Mouse (Mus musculus) midbrain, embryonic 16.5 days (tissue): ENCODE measurements at regions not wholly inside any gene's neighbourhood (a gene's known extent, or its start where the extent isn't known, plus 50 kb on each side); places are given as distances from the start of the nearest gene placed in this dataset.

ENCODE experiments used
- ATAC-seq: fragments of 200-750 bp; cut with Nextera tagmentation; 2 replicates; pipeline ENCODE4 v1.8.0; 2017; ENCODE audit warnings: moderate TSS enrichment
- H3K27ac ChIP-seq: fragments of 300-500 bp; sonication (generic); 2 replicates; pipeline ENCODE4 v1.5.1; 2014; ENCODE audit warnings: mild to moderate bottlenecking, low read length, mixed read lengths
- H3K27me3 ChIP-seq: fragments of 300-500 bp; sonication (generic); 2 replicates; pipeline ENCODE4 v1.6.1; 2014; ENCODE audit warnings: low read depth, low read length, mixed read lengths; ENCODE audit not compliant: control insufficient read depth, insufficient read depth
- H3K36me3 ChIP-seq: fragments of 300-500 bp; sonication (generic); 2 replicates; pipeline ENCODE4 v1.6.1; 2014; ENCODE audit warnings: mild to moderate bottlenecking, low read length, moderate library complexity, mixed read lengths; ENCODE audit not compliant: control insufficient read depth, insufficient read depth
- H3K4me1 ChIP-seq: fragments of 300-500 bp; sonication (generic); 2 replicates; pipeline ENCODE4 v1.6.1; 2014; ENCODE audit warnings: mild to moderate bottlenecking, low read length, mixed read lengths; ENCODE audit not compliant: control insufficient read depth, insufficient read depth
- H3K4me2 ChIP-seq: fragments of 300-500 bp; sonication (generic); 2 replicates; pipeline ENCODE4 v1.6.1; 2014; ENCODE audit warnings: mild to moderate bottlenecking, low read length, mixed read lengths
- H3K4me3 ChIP-seq: fragments of 300-500 bp; sonication (generic); 2 replicates; pipeline ENCODE4 v1.5.1; 2014; ENCODE audit warnings: low read depth, mild to moderate bottlenecking, low read length, moderate library complexity, mixed read lengths
- H3K9ac ChIP-seq: fragments of 300-500 bp; sonication (generic); 2 replicates; pipeline ENCODE4 v1.6.1; 2014; ENCODE audit warnings: low read depth, low read length, mixed read lengths
- H3K9me3 ChIP-seq: fragments of 300-500 bp; sonication (generic); replicated peaks from 2 replicates; pipeline ENCODE4 v1.6.1; 2014; ENCODE audit warnings: mild to moderate bottlenecking, low read length, mixed read lengths; ENCODE audit not compliant: control insufficient read depth, poor library complexity, severe bottlenecking
- WGBS: fragments of 180-500 bp; shearing (Covaris S2); extraction: QIAGEN DNeasy Blood & Tissue Kit; methylation state at CpG from one replicate; pipeline ENCODE4 v1.1.7; 2014; 5-methylcytosine and 5-hydroxymethylcytosine counted together

DNA sequence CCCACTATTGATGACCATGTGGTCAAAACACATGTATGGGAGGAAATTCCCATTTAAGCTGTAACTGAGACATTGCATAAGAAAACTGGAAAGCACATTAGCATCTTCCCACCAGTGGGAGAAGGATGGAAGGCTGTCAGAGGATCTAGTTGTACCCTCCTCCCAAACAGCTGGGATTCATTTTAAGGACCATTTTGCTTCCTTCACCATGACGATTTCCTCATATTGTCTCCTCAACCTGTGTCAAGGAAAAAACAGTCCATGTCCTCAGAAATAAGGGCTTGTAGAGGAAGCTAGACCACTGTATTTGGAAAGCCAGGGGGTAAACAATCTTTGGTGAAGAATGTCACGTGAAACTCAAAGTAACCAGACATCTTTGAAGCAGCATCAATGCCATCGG is 296.0 kb downstream of the Hlx start:
- H3K4me3 ChIP-seq, result no peak overlapping the region
- no peak overlapping the region for H3K4me2 ChIP-seq
- no peak for ATAC-seq
- no peaks in the 10 kb centered on the region for H3K27me3 ChIP-seq
- no peaks in the 10 kb centered on the region; the same call in 1 of the 2 replicates for H3K4me1 ChIP-seq
- H3K9me3 ChIP-seq, result no peaks in the 10 kb centered on the region
- WGBS, result 86% methylated on average over 3 of the region's 3 CpGs
- no peaks in the 10 kb centered on the region for H3K36me3 ChIP-seq
- H3K27ac ChIP-seq, result no peak overlapping the region
- H3K9ac ChIP-seq, result no peak overlapping the region

DNA sequence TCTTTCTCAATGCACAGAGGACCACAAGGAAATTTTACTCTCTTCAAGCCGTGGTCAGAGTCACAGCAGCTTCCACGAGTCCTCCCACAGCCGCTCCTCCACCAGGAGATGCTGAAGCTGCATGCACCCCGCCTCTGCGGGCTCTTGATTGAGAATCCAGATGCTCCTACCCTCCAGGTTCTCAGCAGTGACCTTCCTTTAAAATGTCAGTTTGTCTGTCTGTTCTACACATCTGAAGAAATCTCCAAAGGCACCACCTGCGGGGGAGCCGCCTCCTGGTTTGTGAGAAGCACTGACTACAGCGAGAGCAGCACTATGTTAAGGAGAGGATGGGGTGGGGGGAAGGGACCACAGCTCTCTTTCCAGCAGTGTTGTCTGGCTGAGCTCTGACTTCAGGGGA is 303.8 kb downstream of the Hlx start:
- Histone ChIP-seq H3K27ac (no peak overlapping the region), H3K9ac (no peak overlapping the region), H3K9me3 (no peaks in the 10 kb centered on the region), H3K36me3 (no peaks in the 10 kb centered on the region), H3K4me3 (no peak overlapping the region), H3K27me3 (no peaks in the 10 kb centered on the region), H3K4me2 (no peak overlapping the region), H3K4me1 (no peaks in the 10 kb centered on the region)
- 44% methylated on average over 8 of the region's 8 CpGs for WGBS
- no peak for ATAC-seq

DNA sequence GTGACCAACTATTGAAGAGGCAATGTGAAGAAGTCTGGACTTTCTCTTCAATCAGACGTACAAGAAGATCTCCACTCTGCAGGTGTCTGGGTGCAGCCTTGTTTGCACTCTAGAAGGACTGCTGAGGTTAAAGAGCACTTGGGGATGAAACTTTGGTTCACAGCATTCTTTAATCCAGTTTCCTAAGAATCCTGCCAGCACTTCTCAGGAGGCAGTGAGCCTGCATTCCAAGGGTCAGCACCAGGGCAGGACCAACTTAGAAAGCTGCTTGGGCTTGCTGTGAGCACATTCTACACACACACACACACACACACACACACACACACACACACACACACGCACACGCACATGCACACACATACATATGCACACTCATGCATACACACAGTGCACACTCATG is 304.4 kb downstream of the Hlx start:
- H3K9ac ChIP-seq, result no peak overlapping the region
- no peaks in the 10 kb centered on the region for H3K27me3 ChIP-seq
- 74% methylated on average over 3 of the region's 3 CpGs for WGBS
- H3K9me3 ChIP-seq, result no peaks in the 10 kb centered on the region
- H3K36me3 ChIP-seq, result no peaks in the 10 kb centered on the region
- H3K4me3 ChIP-seq, result no peak overlapping the region
- H3K4me2 ChIP-seq, result no peak overlapping the region
- no peaks in the 10 kb centered on the region for H3K4me1 ChIP-seq
- H3K27ac ChIP-seq, result no peak overlapping the region
- ATAC-seq, result no peak

DNA sequence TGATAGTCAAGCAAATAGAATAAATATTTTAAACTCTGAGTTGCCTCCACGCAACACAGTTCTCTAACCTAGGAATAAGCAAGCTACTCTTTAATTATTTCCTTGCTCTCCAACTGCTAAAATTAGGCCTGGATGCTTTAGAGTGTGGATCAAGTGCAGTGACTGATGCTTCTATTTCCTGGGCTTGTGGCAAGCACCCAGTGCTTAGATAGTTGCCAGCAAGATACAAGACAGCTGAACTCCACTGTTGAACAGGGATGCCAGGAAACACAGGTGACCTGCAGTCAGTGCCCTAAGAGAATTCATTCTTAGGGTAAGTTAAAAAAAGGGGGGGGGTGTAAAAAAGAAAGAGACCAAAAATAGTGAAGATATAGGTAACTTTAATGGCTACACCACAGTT is 306.7 kb downstream of the Hlx start:
- ATAC-seq, result no peak
- H3K27me3 ChIP-seq, result no peaks in the 10 kb centered on the region
- H3K4me2 ChIP-seq, result no peak overlapping the region
- no peak overlapping the region for H3K9ac ChIP-seq
- H3K4me1 ChIP-seq, result no peaks in the 10 kb centered on the region
- H3K9me3 ChIP-seq, result no peaks in the 10 kb centered on the region
- H3K27ac ChIP-seq, result no peak overlapping the region
- 90% methylated on average over 1 of the region's 1 CpGs for WGBS
- no peaks in the 10 kb centered on the region for H3K36me3 ChIP-seq
- no peak overlapping the region for H3K4me3 ChIP-seq

DNA sequence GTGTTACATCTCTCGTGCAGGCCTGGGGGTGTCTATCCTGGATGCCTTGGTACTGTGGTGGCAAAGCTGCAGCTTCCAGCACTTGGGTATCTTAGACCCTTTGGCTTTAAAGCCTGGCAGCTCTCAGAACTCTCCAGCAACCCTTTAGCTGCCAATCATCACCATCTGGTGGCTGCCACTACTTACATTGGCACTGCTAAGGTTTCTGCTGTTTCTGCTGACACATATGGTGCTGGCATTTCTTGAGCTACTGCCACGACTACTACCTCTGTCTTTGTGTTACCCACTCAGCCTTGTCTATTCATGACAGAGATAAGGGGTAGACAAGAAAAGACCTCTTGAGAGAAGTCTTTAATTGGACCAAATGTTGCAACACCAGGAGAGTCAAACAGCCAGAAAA is 308.4 kb downstream of the Hlx start:
- Histone ChIP-seq H3K4me1 (no peaks in the 10 kb centered on the region), H3K27ac (no peak overlapping the region), H3K9me3 (no peaks in the 10 kb centered on the region), H3K9ac (no peak overlapping the region), H3K4me3 (no peak overlapping the region), H3K36me3 (no peaks in the 10 kb centered on the region), H3K4me2 (no peak overlapping the region), H3K27me3 (no peaks in the 10 kb centered on the region)
- 75% methylated on average over 2 of the region's 2 CpGs for WGBS
- no peak for ATAC-seq

DNA sequence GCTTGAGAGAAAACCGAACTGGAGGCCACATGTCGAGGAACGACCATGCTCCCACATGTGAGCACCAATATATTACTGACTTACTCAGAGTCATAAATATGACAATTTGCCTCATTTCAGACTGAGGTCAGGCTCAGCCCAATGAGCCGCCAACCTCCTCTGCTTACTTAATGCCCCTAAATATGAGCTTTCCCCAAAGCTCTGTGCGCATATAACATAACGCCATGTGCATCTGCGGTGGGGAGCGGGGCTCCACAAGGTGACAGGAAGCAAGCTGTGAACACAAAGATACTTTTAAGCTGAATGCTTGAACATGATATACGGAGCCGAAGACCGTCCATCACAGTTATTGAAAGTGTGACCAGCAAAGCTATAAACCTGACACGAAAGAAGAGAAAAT is 319.8 kb downstream of the Hlx start:
- H3K4me1 ChIP-seq, result no peaks in the 10 kb centered on the region
- no peaks in the 10 kb centered on the region for H3K36me3 ChIP-seq
- 93% methylated on average over 12 of the region's 12 CpGs for WGBS
- H3K4me3 ChIP-seq, result no peak overlapping the region
- H3K9ac ChIP-seq, result no peak overlapping the region
- H3K9me3 ChIP-seq, result no peaks in the 10 kb centered on the region
- ATAC-seq, result no peak
- no peak overlapping the region for H3K27ac ChIP-seq
- no peaks in the 10 kb centered on the region for H3K27me3 ChIP-seq
- no peak overlapping the region for H3K4me2 ChIP-seq

DNA sequence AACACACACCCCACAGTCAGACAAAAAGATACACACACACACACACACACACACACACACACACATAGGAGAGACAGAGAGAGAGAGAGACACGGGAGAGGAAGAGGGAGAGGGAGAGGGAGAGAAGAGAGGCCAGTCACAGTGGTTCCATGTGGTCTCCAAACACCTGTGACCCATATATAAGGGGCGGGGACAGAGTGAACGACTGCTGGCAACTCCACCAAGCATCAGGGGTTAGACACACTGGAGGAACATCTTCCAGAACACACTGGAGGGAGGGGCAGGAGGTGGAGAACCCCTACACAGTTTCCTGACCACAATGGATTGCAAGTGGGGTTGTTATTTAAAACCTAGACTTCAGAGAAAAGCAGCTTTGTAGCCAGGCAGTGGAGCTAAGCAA is 321.4 kb downstream of the Hlx start:
- Histone ChIP-seq H3K9ac (no peak overlapping the region), H3K4me1 (no peaks in the 10 kb centered on the region), H3K36me3 (no peaks in the 10 kb centered on the region), H3K27me3 (no peaks in the 10 kb centered on the region), H3K27ac (no peak overlapping the region), H3K4me3 (no peak overlapping the region), H3K9me3 (no peaks in the 10 kb centered on the region), H3K4me2 (no peak overlapping the region)
- ATAC-seq, result no peak
- WGBS, result 71% methylated on average over 3 of the region's 3 CpGs

DNA sequence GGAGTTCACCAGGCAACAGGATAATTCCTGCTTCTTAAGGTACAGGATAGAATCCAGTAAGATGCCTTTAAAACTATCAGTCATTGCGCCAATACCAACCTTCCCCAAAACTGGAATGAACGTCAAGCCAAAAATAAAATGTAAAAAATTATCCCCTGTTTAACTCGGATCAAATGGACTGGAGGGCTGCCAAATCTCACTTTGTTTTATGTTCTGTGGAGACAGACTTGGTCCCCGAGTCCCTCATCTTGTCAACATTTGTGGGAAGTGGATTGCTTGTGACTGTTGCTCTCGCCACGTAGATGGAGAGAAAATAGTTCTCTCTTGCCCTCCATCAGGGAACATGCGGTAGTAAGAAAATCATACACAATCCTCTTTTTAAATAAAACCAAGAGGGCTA is 322.4 kb downstream of the Hlx start:
- H3K4me1 ChIP-seq, result no peaks in the 10 kb centered on the region
- 86% methylated on average over 7 of the region's 7 CpGs for WGBS

DNA sequence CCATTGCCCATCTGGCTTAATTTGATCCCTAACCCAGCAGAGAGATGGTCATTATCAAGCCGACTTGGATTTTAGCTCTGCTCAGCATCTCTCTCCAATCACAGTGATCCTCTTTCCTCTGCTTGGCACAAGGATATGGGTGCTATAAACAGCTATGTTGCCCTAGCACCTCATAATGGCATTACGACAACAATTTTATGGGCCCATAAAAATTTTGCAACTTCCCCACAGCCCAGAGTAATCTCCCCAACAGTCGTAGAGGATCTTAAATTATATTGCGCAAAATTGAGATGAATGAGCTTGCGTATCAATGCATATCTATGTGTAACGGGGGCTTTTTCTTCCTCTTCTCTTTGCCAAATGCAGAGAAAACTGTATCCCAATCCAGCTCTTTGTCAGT is 329.4 kb downstream of the Hlx start:
- Histone ChIP-seq H3K27ac (no peak overlapping the region), H3K4me1 (no peaks in the 10 kb centered on the region), H3K27me3 (no peaks in the 10 kb centered on the region), H3K4me3 (no peak overlapping the region), H3K4me2 (no peak overlapping the region), H3K36me3 (no peaks in the 10 kb centered on the region), H3K9ac (no peak overlapping the region), H3K9me3 (no peaks in the 10 kb centered on the region)
- WGBS, result 91% methylated on average over 6 of the region's 6 CpGs
- no peak for ATAC-seq

More for the DNA sequence above, 322.4 kb downstream of the Hlx start:
- ATAC-seq, result no peak
- H3K4me3 ChIP-seq, result no peak overlapping the region
- no peak overlapping the region for H3K4me2 ChIP-seq
- H3K36me3 ChIP-seq, result no peaks in the 10 kb centered on the region
- no peak overlapping the region for H3K9ac ChIP-seq
- no peaks in the 10 kb centered on the region for H3K9me3 ChIP-seq
- no peaks in the 10 kb centered on the region for H3K27me3 ChIP-seq
- H3K27ac ChIP-seq, result no peak overlapping the region

DNA sequence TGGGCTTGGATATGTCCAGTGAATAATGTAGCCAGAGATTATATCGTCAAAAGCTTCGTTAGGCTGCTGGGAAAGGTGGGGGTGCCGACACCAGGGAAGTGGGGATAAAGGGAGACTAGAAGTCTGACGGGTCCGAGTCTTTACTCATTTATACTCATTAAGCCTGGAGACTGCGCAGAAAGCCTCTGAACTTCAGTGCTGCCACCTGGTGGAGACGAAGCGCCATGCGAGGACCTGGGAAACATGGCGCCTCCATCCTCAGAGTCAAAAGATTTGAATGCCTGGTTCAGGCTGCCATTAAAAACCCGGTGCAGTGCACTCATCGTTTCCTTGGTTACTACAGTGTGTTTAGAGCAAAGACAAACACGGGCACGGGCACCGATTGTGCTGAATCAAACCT is 337.2 kb downstream of the Hlx start:
- Histone ChIP-seq H3K4me3 (no peak overlapping the region), H3K36me3 (no peaks in the 10 kb centered on the region), H3K4me1 (no peaks in the 10 kb centered on the region), H3K27me3 (no peaks in the 10 kb centered on the region), H3K9me3 (no peaks in the 10 kb centered on the region), H3K4me2 (no peak overlapping the region), H3K9ac (no peak overlapping the region), H3K27ac (no peak overlapping the region)
- 56% methylated on average over 15 of the region's 15 CpGs for WGBS
- no peak for ATAC-seq
